Mouse (Mus musculus): ENCODE measurements around the gene Msh5. TPM values are rescaled to one million over a fixed set of nuclear protein-coding genes. Genes with fewer than 3 reads are reported as not detected.

The Msh5 gene
- total RNA-seq, 2 experiments from 2014 or later, result not detected

- DNase-seq, result peak in 1 of 2 experiments; percentile 54
These were observed 24.1 kb upstream of the Msh5 start for GRCm38 (mm10) chr17:35070556-35071229.

DNA sequence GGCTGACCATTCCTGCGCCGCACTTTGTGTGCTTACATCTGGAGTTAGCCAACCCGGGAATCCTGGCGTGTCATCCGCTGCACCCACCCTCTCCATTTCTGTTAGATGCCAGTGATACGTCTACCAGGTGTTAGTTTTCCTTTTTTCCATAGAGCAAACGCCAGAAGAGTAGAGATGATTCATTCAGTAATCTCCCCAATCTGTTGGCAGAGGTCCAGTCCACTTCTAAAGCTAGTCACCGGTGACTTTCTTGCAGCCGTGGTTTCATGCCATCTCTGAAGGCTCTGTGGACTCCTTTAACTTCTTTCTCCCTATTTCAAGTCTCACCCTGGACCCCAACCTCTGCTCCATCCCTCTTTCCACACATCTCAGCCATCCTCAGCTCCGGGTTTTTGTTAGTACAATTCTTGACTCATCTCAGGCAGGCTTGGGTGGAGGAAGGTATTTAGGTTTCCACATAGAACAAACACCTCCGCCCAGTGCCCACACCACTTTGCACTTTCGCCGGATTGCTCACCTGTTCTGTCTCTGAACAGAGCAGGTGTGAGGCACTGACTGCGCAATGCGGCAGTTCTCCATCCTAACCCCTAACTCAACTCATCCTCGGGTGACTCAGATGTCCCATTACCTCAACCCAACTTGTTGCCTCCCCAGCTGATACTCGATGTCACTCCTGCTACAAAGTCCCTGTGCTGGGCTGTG lies 21.8 kb upstream of the Msh5 start:
- no peak for DNase-seq

DNA sequence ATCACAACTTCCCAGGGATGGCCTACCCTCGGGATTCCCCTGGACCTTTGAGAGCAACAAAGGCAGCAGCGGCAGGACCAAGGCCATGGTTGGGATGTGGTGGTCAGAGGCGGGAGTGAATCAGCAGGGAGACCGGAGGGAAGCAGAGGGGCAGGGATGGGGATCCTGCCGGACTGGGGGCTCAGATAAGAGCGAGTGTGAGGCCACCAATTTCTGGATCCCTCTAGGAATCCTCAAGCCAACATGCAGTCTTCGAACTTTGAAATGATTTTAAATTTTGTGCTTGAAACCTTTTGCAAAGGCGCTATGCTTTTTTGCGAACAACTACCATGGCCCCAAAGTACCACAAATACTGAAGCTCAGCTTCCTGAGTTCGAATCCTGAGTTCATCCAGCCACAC lies 19.5 kb upstream of the Msh5 start, which contains the start of gene Mpig6b:
Gene Mpig6b (minus strand): TSS at position 101 of the 400 bp plus-strand sequence.
- no peak for DNase-seq

- peak; percentile 60 to 71 for DNase-seq
These were observed 18.7 kb upstream of the Msh5 start, which contains the start of gene Ly6g6c for GRCm38 (mm10) chr17:35064951-35065947. TSS of gene Ly6g6c (plus strand) at chr17:35065388.

- DNase-seq, result no peak
These were observed 17.9 kb upstream of the Msh5 start for GRCm38 (mm10) chr17:35064378-35064877.

- peak; percentile 38 to 40 for DNase-seq
These were observed 16.9 kb upstream of the Msh5 start for GRCm38 (mm10) chr17:35063466-35063865.

- no peak for DNase-seq
These were observed 14.8 kb upstream of the Msh5 start for GRCm38 (mm10) chr17:35061299-35061698.

GRCm38 (mm10) chr17:35060737-35061297 lies 14.3 kb upstream of the Msh5 start:
- peak; percentile 27 to 41 for DNase-seq

DNA sequence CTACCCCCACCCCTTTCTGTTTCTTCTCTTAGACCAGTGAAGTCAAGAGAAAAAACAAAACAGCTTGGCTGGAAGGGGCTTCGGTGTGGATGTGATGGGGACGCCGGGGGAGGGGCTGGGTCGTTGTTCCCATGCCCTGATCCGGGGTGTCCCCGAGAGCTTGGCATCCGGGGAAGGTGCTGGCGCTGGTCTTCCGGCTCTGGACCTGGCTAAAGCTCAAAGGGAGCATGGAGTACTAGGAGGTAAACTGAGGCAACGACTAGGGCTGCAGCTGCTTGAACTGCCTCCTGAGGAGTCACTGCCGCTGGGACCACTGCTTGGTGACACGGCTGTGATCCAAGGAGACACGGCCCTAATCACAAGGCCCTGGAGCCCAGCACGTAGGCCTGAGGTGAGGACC lies 13.5 kb upstream of the Msh5 start:
- no peak for DNase-seq

- DNase-seq, result peak; percentile 93 to 94
These were observed 12.7 kb upstream of the Msh5 start, which contains the start of gene Ddah2 for GRCm38 (mm10) chr17:35058911-35059892. TSS of gene Ddah2 (plus strand) at chr17:35059035.

DNA sequence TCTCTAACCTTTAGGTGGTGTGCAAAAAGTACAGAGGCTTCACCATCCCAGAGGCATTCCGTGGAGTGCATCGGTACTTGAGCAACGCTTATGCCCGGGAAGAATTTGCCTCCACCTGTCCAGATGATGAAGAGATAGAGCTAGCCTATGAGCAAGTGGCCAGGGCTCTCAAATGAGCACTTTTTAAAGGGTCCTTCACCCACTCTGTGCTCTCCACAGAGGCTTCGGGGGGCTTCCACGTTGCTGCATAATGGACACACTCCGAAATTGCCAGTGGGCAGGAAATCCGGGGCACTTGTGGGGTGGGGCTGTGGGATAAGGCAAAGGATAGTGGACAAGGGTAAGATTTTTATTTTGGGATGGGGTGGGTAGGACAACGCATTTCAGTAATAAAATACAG lies 11.8 kb upstream of the Msh5 start:
- DNase-seq, result no peak

DNA sequence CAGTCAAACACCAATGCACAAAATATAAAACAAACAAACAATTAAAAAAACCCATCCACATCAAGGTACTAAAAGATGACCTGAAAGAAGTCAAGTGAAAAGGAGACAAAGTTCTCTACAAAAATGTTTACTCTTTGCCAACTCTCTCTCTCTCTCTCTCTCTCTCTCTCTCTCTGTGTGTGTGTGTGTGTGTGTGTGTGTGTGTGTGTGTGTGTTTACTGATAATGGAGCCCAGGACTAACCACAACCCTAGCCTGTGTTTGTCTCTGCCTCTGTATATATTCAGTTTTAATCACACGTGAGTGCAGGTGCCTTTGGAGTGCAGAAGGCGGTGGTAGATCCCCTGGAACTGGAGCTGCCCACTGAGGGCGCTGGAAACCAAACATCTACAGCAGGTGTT lies 10.5 kb upstream of the Msh5 start:
- no peak for DNase-seq

DNA sequence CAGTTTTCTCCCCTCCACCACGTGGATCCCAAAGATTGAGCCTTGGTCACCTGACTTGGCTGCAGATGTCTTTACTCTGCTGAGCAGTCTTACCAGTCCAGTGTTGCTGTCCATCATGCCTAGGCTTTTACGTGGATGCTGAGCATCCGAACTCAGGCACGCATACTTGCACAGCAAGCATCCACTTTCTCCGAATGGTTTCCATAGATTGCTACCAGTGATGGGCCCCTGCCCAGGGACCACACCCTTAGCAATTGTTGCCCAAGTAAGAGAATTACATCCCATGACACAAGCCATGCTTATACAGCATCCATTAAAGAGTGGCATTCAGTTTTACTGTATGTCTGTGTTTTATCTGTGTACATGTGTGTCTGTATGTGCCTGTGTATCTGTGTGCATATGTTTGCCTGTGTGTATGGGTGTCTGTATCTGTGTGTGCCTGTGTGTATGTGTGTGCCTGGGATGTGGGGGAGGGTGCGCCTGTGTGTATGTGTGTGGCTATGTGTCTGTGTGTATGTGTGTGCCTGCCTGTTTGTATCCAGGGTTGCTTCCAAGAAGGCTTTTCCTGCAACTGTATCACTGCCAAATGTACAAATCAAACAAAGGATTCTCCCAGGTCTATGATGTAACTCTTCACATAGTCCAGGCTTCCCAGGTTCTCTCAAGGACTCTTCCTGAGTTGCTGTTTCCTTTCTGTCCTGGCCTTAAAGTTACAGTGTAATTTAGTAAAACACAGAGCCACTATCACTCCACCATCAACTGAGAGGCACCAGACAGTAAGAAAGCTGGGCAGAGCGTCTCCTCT lies 9.3 kb upstream of the Msh5 start:
- no peak for DNase-seq

GRCm38 (mm10) chr17:35052271-35052798 lies 5.8 kb upstream of the Msh5 start:
- no peak for DNase-seq

- peak; percentile 85 to 94 for DNase-seq
These were observed 4.9 kb upstream of the Msh5 start for GRCm38 (mm10) chr17:35051156-35052086.

DNA sequence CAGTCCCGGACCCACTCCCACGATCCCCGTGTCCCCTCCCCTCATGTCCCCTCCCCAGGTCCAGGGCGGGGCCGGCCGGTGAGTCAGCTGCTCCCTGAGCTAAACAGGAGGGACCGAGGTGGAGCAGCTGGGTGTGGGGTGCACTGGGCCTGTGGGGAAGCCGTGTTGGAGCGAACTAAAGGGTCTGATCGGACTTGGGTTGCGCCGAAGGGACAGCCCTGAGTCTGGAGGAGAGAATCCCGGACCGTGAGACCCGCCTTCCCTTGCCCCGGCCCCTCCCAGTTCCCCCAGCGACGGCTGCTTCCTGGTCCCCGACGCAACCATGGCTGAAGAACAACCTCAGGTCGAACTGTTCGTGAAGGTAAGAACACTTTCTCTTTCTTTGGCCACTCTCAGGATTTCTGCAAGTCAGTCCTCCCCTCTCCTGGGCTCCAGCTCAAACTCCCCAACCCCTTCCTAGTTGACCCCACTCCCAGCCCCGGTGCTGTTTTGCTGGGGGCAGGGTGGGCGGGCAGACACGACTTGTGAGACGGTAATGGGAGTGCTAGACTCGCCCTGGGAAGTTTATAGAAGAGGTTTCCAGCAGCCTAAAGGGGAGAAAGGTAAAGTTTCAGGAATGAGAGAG lies 3.7 kb upstream of the Msh5 start:
- DNase-seq, result peak; percentile 86 to 90

GRCm38 (mm10) chr17:35049561-35050016 lies 3.0 kb upstream of the Msh5 start, which contains the start of gene Clic1:
TSS of gene Clic1 (plus strand) at chr17:35049966.
- peak; percentile 70 to 77 for DNase-seq

Data from heart, adult 18-20 months (tissue).